Comparison of ENCODE assay signal across 28 mouse cellular contexts in genomic region chr13:17027001-17027400, GRCm38 (mm10).
DNase-seq lines count a peak whose midpoint lies in the region; ATAC-seq lines count a peak whose summit lies in the region.
"Had no signal": no experiment of that assay in that cellular context is flagged by ENCODE, and none has a peak within 500 bp of the region (broad histone marks: within the 10 kb centered on the region; RNA-seq: fewer than 3 reads in every experiment).

No protein-coding gene starts in this region.

- H3K9me3 ChIP-seq in liver, embryonic 13.5 days (replicated peaks), result no peaks in the 10 kb centered on the region
- no peaks in the 10 kb centered on the region for H3K9me3 ChIP-seq in liver, embryonic 11.5 days (ENCODE audit: control insufficient read depth, low read length)
- no peaks in the 10 kb centered on the region for H3K9me3 ChIP-seq in embryonic facial prominence, embryonic 10.5 days
- H3K9me3 ChIP-seq in limb, embryonic 13.5 days, result no peaks in the 10 kb centered on the region; the same call in 1 of the 2 replicates
- H3K9me3 ChIP-seq in forebrain, embryonic 13.5 days (replicated peaks), result no peaks in the 10 kb centered on the region
- H3K9me3 ChIP-seq: embryonic facial prominence, embryonic 15.5 days; G1E; heart, embryonic 13.5 days; midbrain, embryonic 13.5 days; neural tube, embryonic 13.5 days had no signal

- peak overlapping the region; percentile 80; the same call in 1 of the 2 replicates for H3K27ac ChIP-seq in liver, embryonic 13.5 days
- H3K27ac ChIP-seq in liver, embryonic 11.5 days (ENCODE audit: low read depth, low read length), result no peak overlapping the region
- H3K27ac ChIP-seq in embryonic facial prominence, embryonic 10.5 days (replicated peaks), result no peak overlapping the region
- no peak overlapping the region for H3K27ac ChIP-seq in limb, embryonic 13.5 days
- H3K27ac ChIP-seq in forebrain, embryonic 13.5 days, result no peak overlapping the region
- H3K27ac ChIP-seq: embryonic facial prominence, embryonic 15.5 days; heart, embryonic 13.5 days; midbrain, embryonic 13.5 days; neural tube, embryonic 13.5 days had no signal

- DNase-seq in liver, embryonic 13.5 days, result no peak
- DNase-seq in liver, embryonic 11.5 days (ENCODE audit: low spot score), result no peak
- DNase-seq in embryonic facial prominence, embryonic 10.5 days (ENCODE audit: low spot score), result peak; percentile 18
- DNase-seq in kidney, postnatal 25 days, result no peak
- no peak for DNase-seq in right cerebral cortex, adult 18-20 months
- DNase-seq: adrenal gland, adult 8-10 months; B cell, adult 2 months; cerebellum, adult 18-20 months; cerebellum, postnatal 14 days; gastrocnemius, postnatal 25 days; heart, adult 18-20 months; heart, postnatal 14 days; kidney, adult 18-20 months; kidney, postnatal 10 days; left cerebral cortex, postnatal 4 days; lung, embryonic 14.5 days; retina, postnatal 1 day had no signal

- no peak overlapping the region for H3K4me2 ChIP-seq in liver, embryonic 13.5 days
- H3K4me2 ChIP-seq in liver, embryonic 11.5 days, result no peak overlapping the region
- H3K4me2 ChIP-seq in limb, embryonic 13.5 days (replicated peaks), result no peak overlapping the region
- no peak overlapping the region for H3K4me2 ChIP-seq in forebrain, embryonic 13.5 days
- H3K4me2 ChIP-seq: embryonic facial prominence, embryonic 15.5 days; heart, embryonic 13.5 days; lung, embryonic 14.5 days; midbrain, embryonic 13.5 days; neural tube, embryonic 13.5 days had no signal

- no peak overlapping the region for H3K4me3 ChIP-seq in liver, embryonic 13.5 days (replicated peaks)
- no peak overlapping the region for H3K4me3 ChIP-seq in liver, embryonic 11.5 days (ENCODE audit: low read depth, low read length)
- H3K4me3 ChIP-seq in embryonic facial prominence, embryonic 10.5 days, result no peak overlapping the region
- no peak overlapping the region for H3K4me3 ChIP-seq in limb, embryonic 13.5 days
- no peak overlapping the region for H3K4me3 ChIP-seq in forebrain, embryonic 13.5 days
- H3K4me3 ChIP-seq: embryonic facial prominence, embryonic 15.5 days; heart, embryonic 13.5 days; megakaryocyte, embryonic 14.5 days; midbrain, embryonic 13.5 days; myocyte; neural tube, embryonic 13.5 days had no signal

- peaks cover 31% of the 10 kb centered on the region for H3K4me1 ChIP-seq in liver, embryonic 13.5 days (replicated peaks)
- no peaks in the 10 kb centered on the region for H3K4me1 ChIP-seq in liver, embryonic 11.5 days (replicated peaks; ENCODE audit: control insufficient read depth, insufficient read depth, low read length)
- peaks cover 7% of the 10 kb centered on the region; the same call in 1 of the 2 replicates for H3K4me1 ChIP-seq in embryonic facial prominence, embryonic 10.5 days
- H3K4me1 ChIP-seq in limb, embryonic 13.5 days, result peaks cover 14% of the 10 kb centered on the region; the same call in 1 of the 2 replicates
- H3K4me1 ChIP-seq in forebrain, embryonic 13.5 days, result no peaks in the 10 kb centered on the region
- H3K4me1 ChIP-seq: embryonic facial prominence, embryonic 15.5 days; heart, embryonic 13.5 days; midbrain, embryonic 13.5 days; neural tube, embryonic 13.5 days had no signal

- no peak overlapping the region for H3K9ac ChIP-seq in liver, embryonic 13.5 days
- no peak overlapping the region for H3K9ac ChIP-seq in liver, embryonic 11.5 days (ENCODE audit: low read depth, low read length)
- H3K9ac ChIP-seq in limb, embryonic 13.5 days, result no peak overlapping the region
- no peak overlapping the region for H3K9ac ChIP-seq in forebrain, embryonic 13.5 days
- H3K9ac ChIP-seq: embryonic facial prominence, embryonic 15.5 days; heart, embryonic 13.5 days; lung, embryonic 14.5 days; midbrain, embryonic 13.5 days; neural tube, embryonic 13.5 days had no signal

- no peak for ATAC-seq in liver, embryonic 13.5 days (ENCODE audit: low read depth)
- ATAC-seq in liver, embryonic 11.5 days (replicated peaks; ENCODE audit: low FRiP score), result no peak
- peak; percentile 66; the same call in 1 of the 2 replicates for ATAC-seq in limb, embryonic 13.5 days (ENCODE audit: low FRiP score, low read depth)
- no peak for ATAC-seq in forebrain, embryonic 13.5 days
- ATAC-seq: forebrain, embryonic 16.5 days; midbrain, embryonic 13.5 days had no signal

- no peaks in the 10 kb centered on the region for H3K27me3 ChIP-seq in liver, embryonic 13.5 days
- no peaks in the 10 kb centered on the region for H3K27me3 ChIP-seq in liver, embryonic 11.5 days (replicated peaks; ENCODE audit: control insufficient read depth, insufficient read depth, low read length)
- H3K27me3 ChIP-seq in embryonic facial prominence, embryonic 10.5 days (replicated peaks; ENCODE audit: low read depth, poor library complexity, severe bottlenecking), result no peaks in the 10 kb centered on the region
- H3K27me3 ChIP-seq in limb, embryonic 13.5 days, result no peaks in the 10 kb centered on the region
- no peaks in the 10 kb centered on the region for H3K27me3 ChIP-seq in forebrain, embryonic 13.5 days
- H3K27me3 ChIP-seq: CH12.LX; embryonic facial prominence, embryonic 15.5 days; heart, embryonic 13.5 days; megakaryocyte, embryonic 14.5 days; midbrain, embryonic 13.5 days; neural tube, embryonic 13.5 days had no signal

- H3K36me3 ChIP-seq in liver, embryonic 13.5 days, result no peaks in the 10 kb centered on the region
- no peaks in the 10 kb centered on the region for H3K36me3 ChIP-seq in liver, embryonic 11.5 days (ENCODE audit: control insufficient read depth, insufficient read depth, low read length)
- no peaks in the 10 kb centered on the region for H3K36me3 ChIP-seq in embryonic facial prominence, embryonic 10.5 days (replicated peaks)
- no peaks in the 10 kb centered on the region for H3K36me3 ChIP-seq in limb, embryonic 13.5 days
- H3K36me3 ChIP-seq in forebrain, embryonic 13.5 days (ENCODE audit: poor library complexity, severe bottlenecking), result no peaks in the 10 kb centered on the region
- H3K36me3 ChIP-seq: embryonic facial prominence, embryonic 15.5 days; G1E; heart, embryonic 13.5 days; midbrain, embryonic 13.5 days; neural tube, embryonic 13.5 days had no signal

- 70% methylated on average over 2 of the region's 2 CpGs for WGBS in liver, embryonic 13.5 days (ENCODE audit: insufficient replicate concordance)
- WGBS in liver, embryonic 11.5 days, result 86% methylated on average over 2 of the region's 2 CpGs
- WGBS in embryonic facial prominence, embryonic 10.5 days, result 38% methylated on average over 2 of the region's 2 CpGs
- 13% methylated on average over 2 of the region's 2 CpGs for WGBS in limb, embryonic 13.5 days
- WGBS in forebrain, embryonic 13.5 days, result 68% methylated on average over 2 of the region's 2 CpGs
